Mouse (Mus musculus): ENCODE results near the gene St7. TPM values are rescaled to one million over a fixed set of nuclear protein-coding genes. Genes with fewer than 3 reads are reported as not detected.

The St7 gene
- polyA plus RNA-seq, 1 experiment: 8.4 TPM

GRCm38 (mm10) chr6:17785248-17785647 lies 92.5 kb downstream of the St7 start:
- TF ChIP-seq MYOG (IDR thresholded peaks at IDR 0.05; ENCODE audit: control insufficient read depth, extremely low read depth, insufficient read length) (no peak), MYOD1 (IDR thresholded peaks at IDR 0.05; ENCODE audit: control insufficient read depth, insufficient read length, low read depth) (no peak), MAX (IDR thresholded peaks at IDR 0.05) (no peak), FOSL1 (IDR thresholded peaks at IDR 0.05; ENCODE audit: insufficient read depth, low read length, poor library complexity, severe bottlenecking) (no peak), CEBPB (IDR thresholded peaks at IDR 0.05; ENCODE audit: low read depth) (no peak), CTCF (IDR thresholded peaks at IDR 0.05; ENCODE audit: control insufficient read depth, insufficient read depth, insufficient read length) (no peak), USF1 (IDR thresholded peaks at IDR 0.05; ENCODE audit: low read depth) (no peak)
- Histone ChIP-seq H3K79me3 (ENCODE audit: low read depth) (no peaks in the 10 kb centered on the region), H3K4me3 (ENCODE audit: insufficient read depth, poor library complexity, severe bottlenecking) (no peak overlapping the region), H3K27me3 (ENCODE audit: control insufficient read depth, insufficient read depth, insufficient read length) (no peaks in the 10 kb centered on the region), H3K36me3 (ENCODE audit: control insufficient read depth, insufficient read depth) (no peaks in the 10 kb centered on the region), H3K79me2 (ENCODE audit: control insufficient read depth, insufficient read depth) (no peaks in the 10 kb centered on the region), H3ac (ENCODE audit: control insufficient read depth, insufficient read length, low read depth) (no peak overlapping the region)

- Histone ChIP-seq H3K27me3 (ENCODE audit: control insufficient read depth, insufficient read depth, insufficient read length) (no peaks in the 10 kb centered on the region), H3K36me3 (ENCODE audit: control insufficient read depth, insufficient read depth) (no peaks in the 10 kb centered on the region), H3ac (ENCODE audit: control insufficient read depth, insufficient read length, low read depth) (no peak overlapping the region), H3K79me3 (ENCODE audit: low read depth) (peaks cover 2% of the 10 kb centered on the region), H3K4me3 (ENCODE audit: insufficient read depth, poor library complexity, severe bottlenecking) (no peak overlapping the region), H3K79me2 (ENCODE audit: control insufficient read depth, insufficient read depth) (no peaks in the 10 kb centered on the region)
- TF ChIP-seq USF1 (IDR thresholded peaks at IDR 0.05; ENCODE audit: low read depth): no peak
- no peak for TF ChIP-seq MYOD1 (IDR thresholded peaks at IDR 0.05; ENCODE audit: control insufficient read depth, insufficient read length, low read depth)
- no peak for TF ChIP-seq CTCF (IDR thresholded peaks at IDR 0.05; ENCODE audit: control insufficient read depth, insufficient read depth, insufficient read length)
- TF ChIP-seq CEBPB (IDR thresholded peaks at IDR 0.05; ENCODE audit: low read depth): no peak
- no peak for TF ChIP-seq MAX (IDR thresholded peaks at IDR 0.05)
- TF ChIP-seq MYOG (IDR thresholded peaks at IDR 0.05; ENCODE audit: control insufficient read depth, extremely low read depth, insufficient read length): no peak
- no peak for TF ChIP-seq FOSL1 (IDR thresholded peaks at IDR 0.05; ENCODE audit: insufficient read depth, low read length, poor library complexity, severe bottlenecking)
These were observed 95.1 kb downstream of the St7 start for GRCm38 (mm10) chr6:17787810-17788209.

GRCm38 (mm10) chr6:17790251-17790650 lies 97.5 kb downstream of the St7 start:
- Histone ChIP-seq H3K36me3 (ENCODE audit: control insufficient read depth, insufficient read depth) (no peaks in the 10 kb centered on the region), H3K27me3 (ENCODE audit: control insufficient read depth, insufficient read depth, insufficient read length) (no peaks in the 10 kb centered on the region), H3K4me3 (ENCODE audit: insufficient read depth, poor library complexity, severe bottlenecking) (no peak overlapping the region), H3K79me2 (ENCODE audit: control insufficient read depth, insufficient read depth) (no peaks in the 10 kb centered on the region), H3ac (ENCODE audit: control insufficient read depth, insufficient read length, low read depth) (no peak overlapping the region), H3K79me3 (ENCODE audit: low read depth) (peaks cover 2% of the 10 kb centered on the region)
- TF ChIP-seq MYOD1 (IDR thresholded peaks at IDR 0.05; ENCODE audit: control insufficient read depth, insufficient read length, low read depth) (no peak), USF1 (IDR thresholded peaks at IDR 0.05; ENCODE audit: low read depth) (no peak), FOSL1 (IDR thresholded peaks at IDR 0.05; ENCODE audit: insufficient read depth, low read length, poor library complexity, severe bottlenecking) (no peak), MYOG (IDR thresholded peaks at IDR 0.05; ENCODE audit: control insufficient read depth, extremely low read depth, insufficient read length) (no peak), CEBPB (IDR thresholded peaks at IDR 0.05; ENCODE audit: low read depth) (no peak), MAX (IDR thresholded peaks at IDR 0.05) (no peak), CTCF (IDR thresholded peaks at IDR 0.05; ENCODE audit: control insufficient read depth, insufficient read depth, insufficient read length) (no peak)

GRCm38 (mm10) chr6:17793471-17793870 lies 100.7 kb downstream of the St7 start:
- no peak overlapping the region for H3ac ChIP-seq (ENCODE audit: control insufficient read depth, insufficient read length, low read depth)
- H3K4me3 ChIP-seq (ENCODE audit: insufficient read depth, poor library complexity, severe bottlenecking): no peak overlapping the region
- no peak for TF ChIP-seq MYOD1 (IDR thresholded peaks at IDR 0.05; ENCODE audit: control insufficient read depth, insufficient read length, low read depth)
- TF ChIP-seq USF1 (IDR thresholded peaks at IDR 0.05; ENCODE audit: low read depth): no peak
- no peak for TF ChIP-seq MAX (IDR thresholded peaks at IDR 0.05)
- TF ChIP-seq CEBPB (IDR thresholded peaks at IDR 0.05; ENCODE audit: low read depth): no peak
- no peak for TF ChIP-seq MYOG (IDR thresholded peaks at IDR 0.05; ENCODE audit: control insufficient read depth, extremely low read depth, insufficient read length)
- no peak for TF ChIP-seq FOSL1 (IDR thresholded peaks at IDR 0.05; ENCODE audit: insufficient read depth, low read length, poor library complexity, severe bottlenecking)
- no peak for TF ChIP-seq CTCF (IDR thresholded peaks at IDR 0.05; ENCODE audit: control insufficient read depth, insufficient read depth, insufficient read length)
- H3K36me3 ChIP-seq (ENCODE audit: control insufficient read depth, insufficient read depth): no peaks in the 10 kb centered on the region
- H3K79me3 ChIP-seq (ENCODE audit: low read depth): peaks cover 2% of the 10 kb centered on the region
- H3K79me2 ChIP-seq (ENCODE audit: control insufficient read depth, insufficient read depth): no peaks in the 10 kb centered on the region
- no peaks in the 10 kb centered on the region for H3K27me3 ChIP-seq (ENCODE audit: control insufficient read depth, insufficient read depth, insufficient read length)

- no peak for TF ChIP-seq MYOD1 (IDR thresholded peaks at IDR 0.05; ENCODE audit: control insufficient read depth, insufficient read length, low read depth)
- TF ChIP-seq MYOG (IDR thresholded peaks at IDR 0.05; ENCODE audit: control insufficient read depth, extremely low read depth, insufficient read length): no peak
- no peak for TF ChIP-seq CEBPB (IDR thresholded peaks at IDR 0.05; ENCODE audit: low read depth)
- no peak for TF ChIP-seq USF1 (IDR thresholded peaks at IDR 0.05; ENCODE audit: low read depth)
- no peak for TF ChIP-seq FOSL1 (IDR thresholded peaks at IDR 0.05; ENCODE audit: insufficient read depth, low read length, poor library complexity, severe bottlenecking)
- no peak for TF ChIP-seq MAX (IDR thresholded peaks at IDR 0.05)
- no peak for TF ChIP-seq CTCF (IDR thresholded peaks at IDR 0.05; ENCODE audit: control insufficient read depth, insufficient read depth, insufficient read length)
- Histone ChIP-seq H3ac (ENCODE audit: control insufficient read depth, insufficient read length, low read depth) (no peak overlapping the region), H3K79me2 (ENCODE audit: control insufficient read depth, insufficient read depth) (no peaks in the 10 kb centered on the region), H3K27me3 (ENCODE audit: control insufficient read depth, insufficient read depth, insufficient read length) (no peaks in the 10 kb centered on the region), H3K79me3 (ENCODE audit: low read depth) (peaks cover 2% of the 10 kb centered on the region), H3K4me3 (ENCODE audit: insufficient read depth, poor library complexity, severe bottlenecking) (no peak overlapping the region), H3K36me3 (ENCODE audit: control insufficient read depth, insufficient read depth) (no peaks in the 10 kb centered on the region)
These were observed 104.6 kb downstream of the St7 start for GRCm38 (mm10) chr6:17797271-17797713.

- no peaks in the 10 kb centered on the region for H3K36me3 ChIP-seq (ENCODE audit: control insufficient read depth, insufficient read depth)
- no peaks in the 10 kb centered on the region for H3K79me2 ChIP-seq (ENCODE audit: control insufficient read depth, insufficient read depth)
- no peaks in the 10 kb centered on the region for H3K79me3 ChIP-seq (ENCODE audit: low read depth)
- no peak overlapping the region for H3K4me3 ChIP-seq (ENCODE audit: insufficient read depth, poor library complexity, severe bottlenecking)
- H3K27me3 ChIP-seq (ENCODE audit: control insufficient read depth, insufficient read depth, insufficient read length): no peaks in the 10 kb centered on the region
- H3ac ChIP-seq (ENCODE audit: control insufficient read depth, insufficient read length, low read depth): no peak overlapping the region
- no peak for TF ChIP-seq CEBPB (IDR thresholded peaks at IDR 0.05; ENCODE audit: low read depth)
- TF ChIP-seq MYOD1 (IDR thresholded peaks at IDR 0.05; ENCODE audit: control insufficient read depth, insufficient read length, low read depth): no peak
- TF ChIP-seq CTCF (IDR thresholded peaks at IDR 0.05; ENCODE audit: control insufficient read depth, insufficient read depth, insufficient read length): no peak
- no peak for TF ChIP-seq USF1 (IDR thresholded peaks at IDR 0.05; ENCODE audit: low read depth)
- TF ChIP-seq FOSL1 (IDR thresholded peaks at IDR 0.05; ENCODE audit: insufficient read depth, low read length, poor library complexity, severe bottlenecking): no peak
- no peak for TF ChIP-seq MAX (IDR thresholded peaks at IDR 0.05)
- no peak for TF ChIP-seq MYOG (IDR thresholded peaks at IDR 0.05; ENCODE audit: control insufficient read depth, extremely low read depth, insufficient read length)
These were observed 108.0 kb downstream of the St7 start for GRCm38 (mm10) chr6:17800694-17801093.
